Comparison of ENCODE assay signal across 20 mouse cellular contexts in genomic region chr2:9887636-9888035, GRCm38 (mm10). TPM values are rescaled to one million over a fixed set of nuclear protein-coding genes. Genes with fewer than 3 reads are reported as not detected.
DNase-seq lines count a peak whose midpoint lies in the region; ATAC-seq and TF ChIP-seq lines count a peak whose summit lies in the region.
"Had no signal": no experiment of that assay in that cellular context is flagged by ENCODE, and none has a peak within 500 bp of the region (broad histone marks: within the 10 kb centered on the region; RNA-seq: fewer than 3 reads in every experiment).

No protein-coding gene starts in this region.

- no peak for DNase-seq in kidney, postnatal 36 days
- peak; percentile 25 for DNase-seq in embryo, embryonic 9.5 days (ENCODE audit: extremely low spot score)
- no peak for DNase-seq in hindbrain, postnatal 0 days (ENCODE audit: low spot score)
- DNase-seq in naive thymus-derived CD4-positive, alpha-beta T cell, adult 2 months (ENCODE audit: low read depth) = peak; percentile 41
- DNase-seq in cerebellum, adult 11 months = no peak
- no peak for DNase-seq in gastrocnemius, adult 2 months
- DNase-seq: adrenal gland, postnatal 25 days; cerebellum, adult 9-11 months; heart, adult 2 months; heart, postnatal 4 days; thymus, postnatal 4 days had no signal

- TF ChIP-seq CTCF in hindbrain, postnatal 0 days (IDR thresholded peaks at IDR 0.05; ENCODE audit: low read depth) = no peak
- TF ChIP-seq CTCF in gastrocnemius, adult 2 months (IDR thresholded peaks at IDR 0.05) = no peak

- 0 out of 2 replicates have a peak, but pooled peaks cover 2% of the 10 kb centered on the region for H3K4me1 ChIP-seq in kidney, embryonic 16.5 days (ENCODE audit: insufficient read depth, low read length)
- H3K4me1 ChIP-seq in hindbrain, postnatal 0 days (ENCODE audit: insufficient read depth, low read length) = no peaks in the 10 kb centered on the region
- 0 out of 2 replicates have a peak, but pooled peaks cover 8% of the 10 kb centered on the region for H3K4me1 ChIP-seq in intestine, embryonic 16.5 days (ENCODE audit: control insufficient read depth, insufficient read depth, low read length)

- no peak; the same call in 1 of the 2 replicates for ATAC-seq in kidney, embryonic 16.5 days (ENCODE audit: low FRiP score, low TSS enrichment)
- no peak for ATAC-seq in hindbrain, postnatal 0 days
- ATAC-seq in intestine, embryonic 16.5 days = no peak

- H3K36me3 ChIP-seq in kidney, embryonic 16.5 days (ENCODE audit: insufficient read depth, low read length) = no peaks in the 10 kb centered on the region
- H3K36me3 ChIP-seq in hindbrain, postnatal 0 days (ENCODE audit: insufficient read depth, low read length) = no peaks in the 10 kb centered on the region
- no peaks in the 10 kb centered on the region for H3K36me3 ChIP-seq in intestine, embryonic 16.5 days (ENCODE audit: control insufficient read depth, insufficient read depth, low read length)
- H3K36me3 ChIP-seq: liver, embryonic 15.5 days had no signal

- 0% methylated on average over 7 of the region's 7 CpGs for WGBS in kidney, embryonic 16.5 days
- 3% methylated on average over 7 of the region's 7 CpGs for WGBS in hindbrain, postnatal 0 days
- under 1% methylated on average over 7 of the region's 7 CpGs for WGBS in intestine, embryonic 16.5 days

- H3K4me2 ChIP-seq in kidney, embryonic 16.5 days (replicated peaks; ENCODE audit: low read depth, low read length) = peak overlapping the region; percentile 90
- 0 out of 2 replicates have a peak overlapping the region, but pooled peaks have one; percentile 5 for H3K4me2 ChIP-seq in hindbrain, postnatal 0 days (ENCODE audit: low read depth, low read length)
- H3K4me2 ChIP-seq in intestine, embryonic 16.5 days (ENCODE audit: low read depth, low read length) = no peak overlapping the region
- H3K4me2 ChIP-seq: liver, embryonic 15.5 days had no signal

- H3K9me3 ChIP-seq in kidney, embryonic 16.5 days (ENCODE audit: low read length) = no peaks in the 10 kb centered on the region
- no peaks in the 10 kb centered on the region for H3K9me3 ChIP-seq in hindbrain, postnatal 0 days (ENCODE audit: low read length)
- no peaks in the 10 kb centered on the region for H3K9me3 ChIP-seq in intestine, embryonic 16.5 days (ENCODE audit: control insufficient read depth, low read length)
- H3K9me3 ChIP-seq: liver, embryonic 15.5 days had no signal

- H3K9ac ChIP-seq in kidney, embryonic 16.5 days (replicated peaks; ENCODE audit: low read length) = peak overlapping the region; percentile 68
- H3K9ac ChIP-seq in hindbrain, postnatal 0 days (replicated peaks; ENCODE audit: low read length) = no peak overlapping the region
- no peak overlapping the region for H3K9ac ChIP-seq in intestine, embryonic 16.5 days (ENCODE audit: low read depth, low read length)
- H3K9ac ChIP-seq: liver, embryonic 15.5 days had no signal

- peaks cover 91% of the 10 kb centered on the region for H3K27me3 ChIP-seq in kidney, embryonic 16.5 days (ENCODE audit: insufficient read depth, low read length)
- H3K27me3 ChIP-seq in hindbrain, postnatal 0 days (ENCODE audit: insufficient read depth, low read length) = peaks cover 69% of the 10 kb centered on the region
- H3K27me3 ChIP-seq in intestine, embryonic 16.5 days (replicated peaks; ENCODE audit: control insufficient read depth, insufficient read depth, low read length) = peaks cover 74% of the 10 kb centered on the region

- intact Hi-C loops in gastrocnemius, adult 2 months (cut with DNase I) = loop anchor here (10.0 kb wide), 1 partner anchor 127 kb away; no protein-coding TSS in a partner anchor

- peak overlapping the region; percentile 55 for H3K4me3 ChIP-seq in kidney, embryonic 16.5 days (ENCODE audit: low read length)
- peak overlapping the region; percentile 11; the same call in 1 of the 2 replicates for H3K4me3 ChIP-seq in hindbrain, postnatal 0 days (ENCODE audit: low read length)
- H3K4me3 ChIP-seq in gastrocnemius, adult 2 months = no peak overlapping the region
- no peak overlapping the region for H3K4me3 ChIP-seq in intestine, embryonic 16.5 days (ENCODE audit: low read length)
- H3K4me3 ChIP-seq: erythroblast, embryonic 14.5 days; heart, adult 2 months; liver, embryonic 15.5 days had no signal

- peak overlapping the region; percentile 81 for H3K27ac ChIP-seq in kidney, embryonic 16.5 days (ENCODE audit: low read length)
- no peak overlapping the region for H3K27ac ChIP-seq in hindbrain, postnatal 0 days
- H3K27ac ChIP-seq in gastrocnemius, adult 2 months = no peak overlapping the region
- no peak overlapping the region for H3K27ac ChIP-seq in intestine, embryonic 16.5 days (ENCODE audit: low read length)
- H3K27ac ChIP-seq: heart, adult 2 months; liver, embryonic 15.5 days had no signal

RNA-seq across cellular contexts. Expression of gene 9230102O04Rik, which starts 1.7 kb away (rescaled TPM):
- 6.7 and 7.2 TPM in 2 replicates for polyA plus RNA-seq in kidney, embryonic 16.5 days (2015; fragmentation: Nextera tagmentation; extraction: Ambion mirVana)
- 1.5 TPM in 1 of 2 replicates, not detected in the other for total RNA-seq in hindbrain, postnatal 0 days (2014; rRNA removed)
- polyA plus RNA-seq in hindbrain, postnatal 0 days (2015; fragmentation: Nextera tagmentation; extraction: Ambion mirVana) = 0.76 and 1.0 TPM in 2 replicates
- total RNA-seq in gastrocnemius, adult 2 months (2021) = not detected
- not detected in 2 replicates for polyA plus RNA-seq in intestine, embryonic 16.5 days (2015; fragmentation: Nextera tagmentation; extraction: Ambion mirVana)
- total RNA-seq: adrenal gland, postnatal 25 days; heart, adult 2 months; heart, postnatal 4 days; layer of hippocampus, adult 18-20 months; left cerebral cortex, postnatal 10 days; megakaryocyte-erythroid progenitor cell, adult 5-6 weeks had no signal
- polyA plus RNA-seq: erythroblast, embryonic 14.5 days; heart, adult 2 months; liver, embryonic 15.5 days; small intestine, adult 2 months; stomach, embryonic 16.5 days had no signal

RNA-seq across cellular contexts. Expression of gene Gata3, which starts 2.2 kb away (rescaled TPM):
- polyA plus RNA-seq in kidney, embryonic 16.5 days (2015; fragmentation: Nextera tagmentation; extraction: Ambion mirVana) = 103 and 117 TPM in 2 replicates
- 2.3 and 3.5 TPM in 2 replicates for total RNA-seq in hindbrain, postnatal 0 days (2014; rRNA removed)
- polyA plus RNA-seq in hindbrain, postnatal 0 days (2015; fragmentation: Nextera tagmentation; extraction: Ambion mirVana) = 17.6 and 20.5 TPM in 2 replicates
- total RNA-seq in gastrocnemius, adult 2 months (2021) = under 1 TPM; 0.08 to 0.82 TPM
- 2.0 and 2.1 TPM in 2 replicates for polyA plus RNA-seq in intestine, embryonic 16.5 days (2015; fragmentation: Nextera tagmentation; extraction: Ambion mirVana)
- total RNA-seq: layer of hippocampus, adult 18-20 months had no signal

RNA-seq across cellular contexts. Expression of gene 4930412O13Rik, which starts 6.6 kb away (rescaled TPM):
- polyA plus RNA-seq in kidney, embryonic 16.5 days (2015; fragmentation: Nextera tagmentation; extraction: Ambion mirVana) = 2.8 and 3.2 TPM in 2 replicates
- not detected in 2 replicates for total RNA-seq in hindbrain, postnatal 0 days (2014; rRNA removed)
- polyA plus RNA-seq in hindbrain, postnatal 0 days (2015; fragmentation: Nextera tagmentation; extraction: Ambion mirVana) = 0.57 and 0.75 TPM in 2 replicates
- total RNA-seq in gastrocnemius, adult 2 months (2021) = not detected
- not detected in 2 replicates for polyA plus RNA-seq in intestine, embryonic 16.5 days (2015; fragmentation: Nextera tagmentation; extraction: Ambion mirVana)
- total RNA-seq: heart, adult 2 months; heart, postnatal 4 days; layer of hippocampus, adult 18-20 months; left cerebral cortex, postnatal 10 days; megakaryocyte-erythroid progenitor cell, adult 5-6 weeks had no signal
- polyA plus RNA-seq: erythroblast, embryonic 14.5 days; heart, adult 2 months; small intestine, adult 2 months; stomach, embryonic 16.5 days had no signal

Comparison
In these comparisons a context has a peak if more than half of its experiments do, and no peak if none do; other contexts are left out.
1. H3K4me3 ChIP-seq: peak in kidney, embryonic 16.5 days (single experiment) and hindbrain, postnatal 0 days (single experiment); none in gastrocnemius, adult 2 months (single experiment) and intestine, embryonic 16.5 days (single experiment).
2. DNase-seq: peak in embryo, embryonic 9.5 days (single experiment) and naive thymus-derived CD4-positive, alpha-beta T cell, adult 2 months (single experiment); none in kidney, postnatal 36 days (0 of 2), hindbrain, postnatal 0 days (single experiment), cerebellum, adult 11 months (single experiment) and gastrocnemius, adult 2 months (single experiment).